Mouse (Mus musculus) B cell, adult (primary cell): Measurements from ENCODE around the gene Eif2b4. TPM values are rescaled to one million over a fixed set of nuclear protein-coding genes. Genes with fewer than 3 reads are reported as not detected.

Source experiments
- total RNA-seq: library from RNA; stranded (reverse); gene quantifications from 4 replicates; pipeline ENCODE4 v1.2.4, GENCODE M21; 2023; ENCODE audit not compliant: inconsistent age

Gene Eif2b4
- 33.8 to 58.0 TPM (median 38.8 TPM) in 4 replicates for total RNA-seq

DNA sequence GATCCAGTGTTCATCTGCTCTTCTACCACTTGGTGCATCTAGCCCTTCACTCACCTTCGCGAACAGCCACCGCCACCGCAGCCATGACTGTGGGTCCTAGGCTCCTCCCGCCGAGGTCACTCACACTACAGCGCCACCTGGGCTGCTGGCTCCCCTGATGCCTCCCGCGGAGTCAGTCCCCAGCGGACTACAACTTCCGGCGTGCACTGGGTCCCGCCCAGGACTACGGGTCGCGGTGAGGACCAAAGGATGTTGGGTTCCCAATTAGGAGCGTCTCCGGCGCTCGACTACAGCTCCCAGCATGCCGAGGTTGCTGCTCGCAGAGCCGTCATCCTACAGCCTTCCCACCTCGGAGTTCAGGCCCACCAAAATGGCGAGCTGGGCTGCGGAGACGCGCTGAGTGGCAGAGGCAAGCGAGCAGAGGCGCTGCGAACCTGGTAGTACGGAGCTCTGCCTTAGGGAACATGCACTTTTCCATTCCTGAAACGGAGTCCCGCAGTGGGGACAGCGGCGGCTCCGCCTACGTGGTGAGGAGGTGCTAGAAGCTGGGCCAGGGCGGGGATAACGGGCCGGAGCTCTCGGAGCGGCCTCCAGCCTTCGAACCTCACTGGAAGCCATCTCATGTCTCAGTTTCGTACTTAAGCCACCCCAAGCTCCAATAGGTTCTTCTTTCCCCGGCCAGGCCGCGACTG lies at the start of gene Eif2b4, which contains the start of gene Snx17:
Gene Eif2b4, minus strand, starts transcription at position 492 of the 692 bp plus-strand sequence.
Gene Snx17, plus strand, starts transcription at position 289 of the 692 bp plus-strand sequence.

DNA sequence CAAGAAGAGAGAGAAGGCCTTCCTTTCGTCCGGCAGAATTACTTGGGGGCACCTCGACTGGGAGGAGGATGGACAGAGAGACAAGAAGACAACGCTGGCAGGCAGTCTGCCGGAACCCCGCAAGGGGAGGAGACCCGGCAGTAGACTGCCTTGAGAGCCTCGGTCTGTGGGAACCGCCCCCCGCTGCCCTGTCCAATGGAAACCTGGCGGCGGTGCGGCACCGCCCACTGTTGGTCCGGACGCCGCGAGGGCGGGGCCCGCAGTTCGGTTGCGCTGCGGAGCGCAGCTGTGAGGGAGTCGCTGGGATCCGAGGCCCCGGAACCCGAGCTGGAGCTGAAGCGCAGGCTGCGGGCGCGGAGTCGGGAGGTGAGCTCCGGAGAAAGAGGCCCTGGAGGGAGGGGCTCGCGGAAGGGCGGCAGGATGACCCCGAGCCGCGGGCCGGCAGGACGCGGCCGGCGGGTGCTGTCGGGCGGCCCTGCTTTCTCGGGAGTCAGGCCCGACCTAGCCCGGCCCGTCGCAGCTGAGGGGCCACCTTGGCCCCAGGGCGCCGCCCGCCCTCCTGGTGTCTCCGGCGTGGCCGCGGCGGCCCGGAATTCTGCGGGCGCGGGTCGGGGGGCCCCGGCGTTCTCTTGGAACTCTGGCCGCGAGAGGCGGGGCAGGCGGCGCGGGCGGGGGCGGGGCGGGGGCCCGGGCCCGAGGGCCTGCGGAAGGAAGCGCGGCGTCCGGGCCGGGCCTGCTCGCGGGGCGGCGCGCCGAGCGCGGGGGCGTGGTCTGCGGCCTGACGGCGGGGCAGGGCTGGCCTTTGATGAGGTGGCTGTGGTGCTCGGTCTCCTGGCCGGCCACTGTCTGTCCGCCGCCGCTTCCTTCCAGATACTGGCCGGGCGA lies 47.6 kb upstream of the Eif2b4 start, which contains the start of the genes Nrbp1 and Gm9970:
Gene Nrbp1, plus strand, starts transcription at position 228 of the 885 bp plus-strand sequence.
Gene Gm9970, minus strand, starts transcription at position 596 of the 885 bp plus-strand sequence.

DNA sequence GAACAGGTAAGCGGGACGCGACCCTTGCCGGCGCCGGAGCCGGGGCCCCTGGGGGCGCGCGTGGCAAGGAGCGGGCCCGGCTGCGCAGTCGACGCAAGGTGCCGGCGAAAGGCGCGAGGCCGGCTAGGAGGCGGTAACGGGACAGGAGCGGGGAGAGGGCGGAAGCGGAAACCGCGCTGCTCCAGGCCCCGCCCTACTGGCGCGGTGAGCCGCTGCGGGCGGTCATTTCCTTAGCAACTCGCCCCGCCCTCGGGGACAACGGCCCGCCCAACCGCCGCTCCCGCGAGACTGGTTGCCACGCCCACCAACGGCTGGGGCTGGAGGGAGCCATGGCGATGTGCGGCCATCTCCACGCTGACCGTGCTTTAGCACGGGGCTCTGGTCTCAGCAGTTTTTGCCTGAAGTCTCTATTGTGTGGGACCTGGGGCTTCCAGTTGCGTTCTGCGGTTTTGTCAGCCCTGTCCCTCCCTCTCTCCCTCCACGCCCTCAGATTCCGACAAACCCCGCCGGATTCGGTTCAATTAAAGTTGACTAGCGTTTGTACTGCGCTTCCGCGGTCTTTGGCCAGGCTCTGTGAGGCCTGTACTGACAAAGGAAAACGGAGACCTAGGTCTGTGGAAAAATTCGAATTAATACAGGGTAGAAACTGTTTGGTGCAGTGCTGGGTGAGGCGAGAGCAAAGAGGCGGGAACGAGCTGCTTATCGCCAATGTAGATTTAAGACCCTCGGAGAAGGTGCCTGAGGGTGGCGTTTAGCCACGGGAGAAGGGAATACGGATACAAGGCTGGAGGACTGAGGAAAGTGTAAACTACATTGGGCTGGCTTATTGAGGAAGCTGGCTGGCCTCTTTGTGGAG lies 27.4 kb upstream of the Eif2b4 start, which contains the start of gene Ppm1g:
Gene Ppm1g, minus strand, starts transcription at position 240 of the 856 bp plus-strand sequence.

DNA sequence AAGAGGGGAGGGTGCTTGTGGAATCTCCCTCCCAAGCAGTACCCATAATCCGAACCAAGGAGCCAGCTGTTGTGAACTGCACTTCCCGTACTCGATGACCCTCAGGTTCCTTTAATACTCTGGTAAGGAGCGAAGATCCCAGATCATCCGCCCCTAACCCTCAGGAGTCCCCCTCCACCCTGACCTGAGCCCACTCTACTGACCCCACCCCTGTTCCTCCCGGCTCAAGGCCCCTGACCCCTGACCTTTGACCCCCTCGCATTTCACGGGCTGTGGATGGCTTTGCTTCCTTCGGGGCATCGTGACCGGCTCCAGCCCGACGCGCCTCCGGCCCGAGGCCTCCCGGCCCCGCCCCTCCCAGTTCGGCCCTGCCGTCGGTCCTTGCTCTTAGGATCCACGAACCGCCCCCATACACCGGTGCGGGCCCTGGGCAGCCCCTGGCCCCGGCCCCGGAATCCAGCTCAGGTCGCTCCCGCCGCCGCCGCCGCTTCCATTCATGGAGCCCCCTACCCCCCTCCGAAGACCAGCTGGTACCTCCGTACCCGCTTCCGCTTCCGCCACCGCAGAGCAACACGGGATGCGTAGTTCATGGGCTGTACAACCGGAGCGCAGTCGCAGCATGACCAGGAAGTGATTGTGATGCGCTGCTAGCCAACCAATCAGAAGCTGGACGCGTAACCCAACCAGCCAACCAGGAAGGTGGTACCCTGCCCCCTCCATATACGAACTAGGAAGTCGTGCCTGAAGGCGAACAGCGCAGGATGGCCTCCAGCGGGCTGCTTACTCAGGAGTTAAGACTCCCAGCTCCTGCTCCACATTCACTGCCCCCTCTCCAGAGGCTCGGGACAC lies 8.7 kb upstream of the Eif2b4 start, which contains the start of gene Zfp513:
Gene Zfp513, minus strand, starts transcription at position 562 of the 849 bp plus-strand sequence.

DNA sequence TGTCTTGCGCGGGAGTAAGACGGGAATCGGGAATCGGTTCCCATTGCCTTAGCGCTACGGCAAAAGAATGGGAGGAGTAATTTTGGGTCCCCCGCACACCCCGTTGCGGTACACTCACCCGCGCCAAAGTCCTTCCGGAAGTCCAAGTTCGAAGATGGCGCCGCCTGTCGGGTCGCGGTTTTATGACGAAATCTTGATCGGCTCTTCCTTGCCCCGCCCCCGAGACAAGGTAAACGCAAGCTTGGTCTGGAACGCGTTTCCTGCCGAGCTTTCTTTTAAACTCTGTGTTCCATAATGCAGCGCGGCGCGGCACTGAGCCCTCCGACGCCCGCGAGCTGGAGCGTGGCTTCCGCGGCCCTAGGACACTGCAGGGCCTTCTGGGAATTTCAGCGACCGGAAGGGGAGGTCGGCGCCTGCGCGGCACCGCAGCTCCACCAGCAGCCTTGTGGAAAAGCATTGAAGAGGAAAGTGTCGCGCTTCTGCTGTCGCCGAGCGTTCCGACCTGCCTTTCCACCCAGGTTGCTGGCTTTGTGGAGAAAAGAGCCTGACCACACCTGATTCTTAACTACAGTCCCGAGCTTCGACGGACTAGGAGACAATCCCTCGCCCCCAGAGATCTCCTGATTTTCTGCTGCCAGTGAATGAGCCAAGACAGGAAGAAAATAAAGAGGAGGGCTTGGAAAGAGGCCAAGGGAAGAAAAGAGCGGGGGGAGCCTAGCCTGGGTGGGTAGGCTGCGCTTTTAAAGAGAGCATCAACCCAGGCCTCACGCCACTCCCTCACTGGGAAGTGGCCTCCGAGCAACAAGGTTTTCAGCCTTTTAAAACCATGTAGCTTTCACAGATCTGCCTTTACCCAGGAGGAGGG lies 13.2 kb downstream of the Eif2b4 start, which contains the start of the genes Gm29609 and Gtf3c2:
Gene Gm29609, minus strand, starts transcription at position 146 of the 865 bp plus-strand sequence.
Gene Gtf3c2, minus strand, starts transcription at position 379 of the 865 bp plus-strand sequence.

DNA sequence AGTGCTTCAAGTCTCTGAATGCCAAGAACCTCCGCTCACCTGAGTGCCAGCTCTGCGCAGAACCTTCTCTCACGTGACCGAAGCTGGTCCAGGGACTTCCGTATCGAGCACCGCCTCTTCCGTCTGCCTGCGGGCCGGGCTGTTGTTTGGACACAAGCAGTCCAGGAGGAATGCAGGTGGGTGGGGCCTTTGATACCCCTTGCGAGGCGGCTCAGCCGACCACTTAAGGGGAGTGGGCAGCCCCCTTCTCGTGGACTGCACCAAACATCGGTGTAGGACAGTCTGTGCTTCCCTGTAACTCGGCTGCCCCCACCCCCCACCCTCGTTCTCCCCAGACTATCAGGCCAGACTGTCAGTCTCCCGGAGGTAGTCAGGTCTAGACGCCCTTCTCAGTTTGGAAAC lies 39.1 kb downstream of the Eif2b4 start, which contains the start of gene Mpv17:
Gene Mpv17, minus strand, starts transcription at position 100 of the 402 bp plus-strand sequence.

DNA sequence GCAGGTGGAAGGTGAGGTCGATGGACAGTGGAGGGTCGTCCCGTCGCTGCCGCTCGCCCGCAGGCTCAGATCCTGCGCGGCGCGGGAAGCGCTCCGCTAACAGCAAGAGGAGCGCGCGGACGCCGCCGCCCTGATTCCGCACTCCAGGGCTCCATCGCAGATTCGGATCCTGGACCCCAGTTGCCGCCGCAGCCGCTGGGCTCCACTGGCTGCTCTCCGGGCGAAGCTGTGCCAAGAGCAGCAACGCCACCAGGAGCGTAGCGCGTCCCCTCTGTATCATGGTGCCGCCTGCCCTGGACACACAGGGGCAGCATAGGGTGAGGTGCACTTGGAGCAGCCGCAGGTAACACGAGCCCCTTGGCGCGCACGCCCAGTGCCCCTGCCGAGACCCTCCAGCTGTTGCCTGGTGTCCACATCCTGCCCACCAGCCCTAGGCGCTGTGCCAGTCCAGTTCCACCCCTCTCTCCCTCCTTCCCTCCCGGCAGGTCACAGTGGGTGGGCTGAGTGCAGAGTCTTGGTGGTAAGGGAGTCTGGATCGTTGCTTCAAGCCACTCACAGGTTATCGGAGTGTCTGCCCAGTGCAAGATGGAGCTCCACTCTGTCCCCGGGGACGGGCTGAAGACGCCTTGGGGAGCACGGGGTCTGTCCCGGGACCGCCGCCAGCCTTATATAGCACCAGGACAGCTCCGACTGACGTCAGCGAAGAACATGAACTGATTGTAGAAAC lies 54.8 kb downstream of the Eif2b4 start, which contains the start of gene Ucn:
Gene Ucn, minus strand, starts transcription at position 589 of the 727 bp plus-strand sequence.

Other genes starting within 250 kb of the Eif2b4 start
- gene Cgref1, start 247.8 kb downstream of the Eif2b4 start, total RNA-seq: not detected in 4 replicates
- gene Preb, start 233.1 kb downstream of the Eif2b4 start, total RNA-seq: 173 to 178 TPM (median 174 TPM) in 4 replicates
- 0.16 TPM in 1 of 4 replicates, not detected in the others for gene Tcf23, start 224.8 kb downstream of the Eif2b4 start, total RNA-seq
- 34.7 to 50.5 TPM (median 41.7 TPM) in 4 replicates for gene Atraid, start 145.1 kb downstream of the Eif2b4 start, total RNA-seq
- 9.7 to 14.3 TPM (median 10.6 TPM) in 4 replicates for gene Slc5a6, start 144.5 kb downstream of the Eif2b4 start, total RNA-seq
- 57.4 to 64.3 TPM (median 61.9 TPM) in 4 replicates for gene Cad, start 138.7 kb downstream of the Eif2b4 start, total RNA-seq
- gene Dnajc5g, start 87.1 kb downstream of the Eif2b4 start, total RNA-seq: not detected in 4 replicates
- gene Slc30a3, start 85.2 kb downstream of the Eif2b4 start, total RNA-seq: 0.22 to 1.9 TPM (median 0.54 TPM) in 3 of 4 replicates, not detected in the other
- not detected in 4 replicates for gene Trim54, start 76.7 kb downstream of the Eif2b4 start, total RNA-seq
- not detected in 4 replicates for gene Ucn, start 54.6 kb downstream of the Eif2b4 start, total RNA-seq
- 16.5 to 23.3 TPM (median 19.8 TPM) in 4 replicates for gene Mpv17, start 39.2 kb downstream of the Eif2b4 start, total RNA-seq
- gene Gm29609, start 13.5 kb downstream of the Eif2b4 start, total RNA-seq: 3.2 to 5.6 TPM (median 4.2 TPM) in 4 replicates
- gene Gtf3c2, start 13.3 kb downstream of the Eif2b4 start, total RNA-seq: 171 to 195 TPM (median 190 TPM) in 4 replicates
- 74.9 to 85.8 TPM (median 84.0 TPM) in 4 replicates for gene Snx17, start 203 bp downstream of the Eif2b4 start, total RNA-seq
- 62.3 to 67.0 TPM (median 65.8 TPM) in 4 replicates for gene Zfp513, start 8.9 kb upstream of the Eif2b4 start, total RNA-seq
- gene Ppm1g, start 27.3 kb upstream of the Eif2b4 start, total RNA-seq: 154 to 202 TPM (median 169 TPM) in 4 replicates
- gene Nrbp1, start 47.4 kb upstream of the Eif2b4 start, total RNA-seq: 314 to 335 TPM (median 321 TPM) in 4 replicates
- 2.1 TPM in 1 of 4 replicates, not detected in the others for gene Gm9970, start 47.8 kb upstream of the Eif2b4 start, total RNA-seq
- 24.1 to 29.7 TPM (median 27.2 TPM) in 4 replicates for gene Krtcap3, start 58.3 kb upstream of the Eif2b4 start, total RNA-seq
- 41.2 to 51.7 TPM (median 48.7 TPM) in 4 replicates for gene Ift172, start 97.7 kb upstream of the Eif2b4 start, total RNA-seq
- gene Fndc4, start 102.7 kb upstream of the Eif2b4 start, total RNA-seq: 1.00 to 4.6 TPM (median 2.9 TPM) in 4 replicates
- 0.35 TPM in 1 of 4 replicates, not detected in the others for gene Gckr, start 104.0 kb upstream of the Eif2b4 start, total RNA-seq